In genomic region chr17:28352018-28352417, GRCm38 (mm10) we compare ENCODE assay signal across 9 mouse cellular contexts. TPM values are rescaled to one million over a fixed set of nuclear protein-coding genes. Genes with fewer than 3 reads are reported as not detected.
A peak's percentile ranks its signal among the peaks of the same experiment; 100 is the strongest.
DNase-seq lines count a peak whose midpoint lies in the region; ATAC-seq and TF ChIP-seq lines count a peak whose summit lies in the region.
"Had no signal": no experiment of that assay in that cellular context is flagged by ENCODE, and none has a peak within 500 bp of the region (broad histone marks: within the 10 kb centered on the region; RNA-seq: fewer than 3 reads in every experiment).

No protein-coding gene starts in this region.

- WGBS in kidney, postnatal 0 days, result 35% methylated on average over 11 of the region's 11 CpGs
- 13% methylated on average over 11 of the region's 11 CpGs for WGBS in forebrain, embryonic 13.5 days
- WGBS in midbrain, embryonic 13.5 days, result 13% methylated on average over 11 of the region's 11 CpGs

- H3K9me3 ChIP-seq in kidney, postnatal 0 days (replicated peaks; ENCODE audit: low read length), result no peaks in the 10 kb centered on the region
- no peaks in the 10 kb centered on the region for H3K9me3 ChIP-seq in forebrain, embryonic 13.5 days (replicated peaks)
- no peaks in the 10 kb centered on the region for H3K9me3 ChIP-seq in midbrain, embryonic 13.5 days

- peaks cover 24% of the 10 kb centered on the region for H3K4me1 ChIP-seq in kidney, postnatal 0 days (replicated peaks; ENCODE audit: insufficient read depth, low read length)
- H3K4me1 ChIP-seq in forebrain, embryonic 13.5 days, result peaks cover 32% of the 10 kb centered on the region
- peaks cover 36% of the 10 kb centered on the region for H3K4me1 ChIP-seq in midbrain, embryonic 13.5 days (replicated peaks)

- peak; percentile 53 for DNase-seq in embryo, embryonic 10 days (ENCODE audit: low spot score)
- no peak for DNase-seq in embryo, embryonic 10.5 days (ENCODE audit: low spot score)
- no peak for DNase-seq in kidney, postnatal 0 days (ENCODE audit: low spot score)
- no peak for DNase-seq in kidney, adult 11 months
- DNase-seq in thymus, adult 18-20 months, result no peak
- no peak for DNase-seq in layer of hippocampus, adult 2 months (ENCODE audit: low spot score in 2 of 2)

- H3K36me3 ChIP-seq in kidney, postnatal 0 days (ENCODE audit: insufficient read depth, low read length), result no peaks in the 10 kb centered on the region
- no peaks in the 10 kb centered on the region for H3K36me3 ChIP-seq in forebrain, embryonic 13.5 days (ENCODE audit: poor library complexity, severe bottlenecking)
- no peaks in the 10 kb centered on the region for H3K36me3 ChIP-seq in midbrain, embryonic 13.5 days

- no peak for ATAC-seq in kidney, postnatal 0 days (replicated peaks; ENCODE audit: low FRiP score, low read depth)
- no peak for ATAC-seq in forebrain, embryonic 13.5 days
- ATAC-seq in midbrain, embryonic 13.5 days, result no peak

- no peak for TF ChIP-seq CTCF in kidney, postnatal 0 days (IDR thresholded peaks at IDR 0.05; ENCODE audit: low read depth)
- no peak for TF ChIP-seq CTCF in layer of hippocampus, adult 2 months (conservative IDR thresholded peaks at IDR 0.05)

- no peak overlapping the region for H3K4me3 ChIP-seq in kidney, postnatal 0 days (replicated peaks; ENCODE audit: low read depth, low read length)
- H3K4me3 ChIP-seq in forebrain, embryonic 13.5 days, result peak overlapping the region; percentile 1; the same call in 1 of the 2 replicates
- H3K4me3 ChIP-seq in midbrain, embryonic 13.5 days (replicated peaks), result no peak overlapping the region; the same call in 1 of the 2 replicates
- no peak overlapping the region for H3K4me3 ChIP-seq in layer of hippocampus, adult 2 months

- no peak overlapping the region for H3K27ac ChIP-seq in kidney, postnatal 0 days
- H3K27ac ChIP-seq in forebrain, embryonic 13.5 days, result no peak overlapping the region
- no peak overlapping the region for H3K27ac ChIP-seq in midbrain, embryonic 13.5 days
- no peak overlapping the region for H3K27ac ChIP-seq in layer of hippocampus, adult 2 months
- H3K27ac ChIP-seq: left cerebral cortex, adult 2 months had no signal

- H3K27me3 ChIP-seq in kidney, postnatal 0 days (ENCODE audit: insufficient read depth, low read length), result no peaks in the 10 kb centered on the region
- H3K27me3 ChIP-seq in forebrain, embryonic 13.5 days, result peaks cover 24% of the 10 kb centered on the region
- H3K27me3 ChIP-seq in midbrain, embryonic 13.5 days, result peaks cover 35% of the 10 kb centered on the region

- no peak overlapping the region for H3K9ac ChIP-seq in kidney, postnatal 0 days (ENCODE audit: low read depth, low read length)
- H3K9ac ChIP-seq in forebrain, embryonic 13.5 days, result no peak overlapping the region
- H3K9ac ChIP-seq in midbrain, embryonic 13.5 days (replicated peaks), result no peak overlapping the region

- peak overlapping the region; percentile 91 for H3K4me2 ChIP-seq in kidney, postnatal 0 days (ENCODE audit: low read length)
- peak overlapping the region; percentile 92; the same call in 1 of the 2 replicates for H3K4me2 ChIP-seq in forebrain, embryonic 13.5 days
- H3K4me2 ChIP-seq in midbrain, embryonic 13.5 days (replicated peaks), result 0 out of 2 replicates have a peak overlapping the region, but pooled peaks have one; percentile 87

RNA-seq across cellular contexts. Expression of gene Tead3, which starts 1.4 kb away (rescaled TPM):
- polyA plus RNA-seq in kidney, postnatal 0 days (2015; fragmentation: Nextera tagmentation; extraction: Ambion mirVana), result 7.7 and 8.5 TPM in 2 replicates
- 2.4 and 2.8 TPM in 2 replicates for polyA plus RNA-seq in forebrain, embryonic 13.5 days (2015; fragmentation: Nextera tagmentation; extraction: Ambion mirVana)
- polyA plus RNA-seq in midbrain, embryonic 13.5 days (2015; fragmentation: Nextera tagmentation; extraction: Ambion mirVana), result 1.9 and 2.9 TPM in 2 replicates
- total RNA-seq in layer of hippocampus, adult 2 months (2021), result 1 to 10 TPM; 3.0 to 3.2 TPM

RNA-seq across cellular contexts. Expression of gene Tulp1, which starts 13.0 kb away (rescaled TPM):
- 3.6 and 3.9 TPM in 2 replicates for polyA plus RNA-seq in kidney, postnatal 0 days (2015; fragmentation: Nextera tagmentation; extraction: Ambion mirVana)
- 1.4 and 1.7 TPM in 2 replicates for polyA plus RNA-seq in forebrain, embryonic 13.5 days (2015; fragmentation: Nextera tagmentation; extraction: Ambion mirVana)
- 1.7 and 2.6 TPM in 2 replicates for polyA plus RNA-seq in midbrain, embryonic 13.5 days (2015; fragmentation: Nextera tagmentation; extraction: Ambion mirVana)
- total RNA-seq in layer of hippocampus, adult 2 months (2021), result not detected
- total RNA-seq: left cerebral cortex, adult 2 months had no signal

RNA-seq across cellular contexts. Expression of gene Rpl10a, which starts 23.7 kb away (rescaled TPM):
- polyA plus RNA-seq in kidney, postnatal 0 days (2015; fragmentation: Nextera tagmentation; extraction: Ambion mirVana), result 645 and 750 TPM in 2 replicates
- 444 and 501 TPM in 2 replicates for polyA plus RNA-seq in forebrain, embryonic 13.5 days (2015; fragmentation: Nextera tagmentation; extraction: Ambion mirVana)
- polyA plus RNA-seq in midbrain, embryonic 13.5 days (2015; fragmentation: Nextera tagmentation; extraction: Ambion mirVana), result 382 and 387 TPM in 2 replicates
- 100 to 1,000 TPM; 345 to 350 TPM for total RNA-seq in layer of hippocampus, adult 2 months (2021)

RNA-seq across cellular contexts. Expression of gene Fance, which starts 38.7 kb away (rescaled TPM):
- 24.9 and 29.5 TPM in 2 replicates for polyA plus RNA-seq in kidney, postnatal 0 days (2015; fragmentation: Nextera tagmentation; extraction: Ambion mirVana)
- 22.6 and 24.6 TPM in 2 replicates for polyA plus RNA-seq in forebrain, embryonic 13.5 days (2015; fragmentation: Nextera tagmentation; extraction: Ambion mirVana)
- 20.2 and 26.9 TPM in 2 replicates for polyA plus RNA-seq in midbrain, embryonic 13.5 days (2015; fragmentation: Nextera tagmentation; extraction: Ambion mirVana)
- 10 to 100 TPM; 30.3 to 34.9 TPM for total RNA-seq in layer of hippocampus, adult 2 months (2021)
